Mouse (Mus musculus) E14TG2a.4 (cell line): Measurements from ENCODE around the gene Atp8a1.
A peak's percentile ranks its signal among the peaks of the same experiment; 100 is the strongest.

Experiments used
- H3K27me3 ChIP-seq: 2 replicates; pipeline ENCODE4 v1.6.1; 2014; ENCODE audit warnings: low read length, control low read depth; ENCODE audit not compliant: insufficient read depth
- H3K36me3 ChIP-seq: 2 replicates; pipeline ENCODE4 v1.6.1; 2014; ENCODE audit warnings: low read length, control low read depth; ENCODE audit not compliant: insufficient read depth
- H3K4me1 ChIP-seq: replicated peaks from 2 replicates; pipeline ENCODE4 v1.6.1; 2014; ENCODE audit warnings: low read depth, low read length, control low read depth
- H3K4me3 ChIP-seq: replicated peaks from 2 replicates; pipeline ENCODE4 v1.5.1; 2014; ENCODE audit warnings: mild to moderate bottlenecking, low read length
- H3K9me3 ChIP-seq: 2 replicates; pipeline ENCODE4 v1.6.1; 2014; ENCODE audit warnings: low read length, control low read depth
- CTCF ChIP-seq: conservative IDR thresholded peaks from 2 replicates; pipeline ENCODE4 v1.5.1; 2014; ENCODE audit warnings: low read length
- NANOG ChIP-seq: IDR thresholded peaks from 2 replicates; pipeline ENCODE4 v1.6.1; 2014; ENCODE audit warnings: borderline replicate concordance, low read length, mixed read lengths
- POU5F1 ChIP-seq: IDR thresholded peaks from 2 replicates; pipeline ENCODE4 v1.6.1; 2014; ENCODE audit warnings: low read length, borderline replicate concordance

The Atp8a1 gene

DNA sequence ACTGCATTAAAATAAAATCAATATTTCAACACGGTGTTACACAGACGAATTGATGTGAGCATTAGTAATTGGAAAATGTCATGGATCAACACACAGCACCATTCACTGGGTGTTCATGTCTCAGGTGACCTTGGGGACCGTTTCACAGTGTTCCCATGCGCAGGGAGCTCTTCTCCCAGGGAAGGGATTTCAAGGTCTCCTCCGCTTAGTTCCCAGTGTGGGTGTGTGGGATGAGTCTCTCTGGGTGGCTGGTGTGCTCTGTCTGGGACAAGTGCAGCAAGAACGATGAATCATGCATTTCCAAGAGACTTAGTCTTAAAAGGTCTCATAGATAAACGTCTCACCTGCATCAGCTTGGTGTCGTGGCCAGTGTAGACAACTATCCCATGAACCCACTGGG, 78.5 kb downstream of the Atp8a1 start:
- no peaks in the 10 kb centered on the region for H3K4me1 ChIP-seq
- no peaks in the 10 kb centered on the region for H3K27me3 ChIP-seq
- H3K4me3 ChIP-seq = no peak overlapping the region
- no peak for TF ChIP-seq POU5F1
- no peak for TF ChIP-seq CTCF
- no peak for TF ChIP-seq NANOG
- H3K9me3 ChIP-seq = no peaks in the 10 kb centered on the region
- H3K36me3 ChIP-seq = peaks cover 3% of the 10 kb centered on the region; the same call in 1 of the 2 replicates

DNA sequence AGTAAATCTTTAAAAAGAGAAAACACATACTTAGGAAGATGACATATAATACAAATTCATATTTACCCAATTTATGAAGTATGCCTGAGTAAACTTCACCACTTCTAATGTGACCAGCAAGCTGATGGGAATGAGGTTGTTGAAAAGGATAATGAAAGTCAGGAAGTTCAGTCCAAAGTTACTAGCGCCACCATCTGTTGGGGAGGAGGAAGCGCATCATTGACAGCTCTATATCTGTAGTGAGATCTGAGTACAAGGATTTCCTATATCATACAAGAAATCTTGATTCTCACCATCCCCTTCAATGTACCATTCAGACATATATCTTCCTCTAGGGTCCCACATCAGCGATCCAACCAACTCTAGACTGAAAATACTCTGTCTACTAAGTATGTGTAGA, 82.4 kb downstream of the Atp8a1 start:
- H3K36me3 ChIP-seq = peaks cover 21% of the 10 kb centered on the region
- no peak for TF ChIP-seq POU5F1
- peak; percentile 59 for TF ChIP-seq CTCF
- H3K27me3 ChIP-seq = no peaks in the 10 kb centered on the region
- no peak overlapping the region for H3K4me3 ChIP-seq
- no peaks in the 10 kb centered on the region for H3K9me3 ChIP-seq
- H3K4me1 ChIP-seq = no peaks in the 10 kb centered on the region

DNA sequence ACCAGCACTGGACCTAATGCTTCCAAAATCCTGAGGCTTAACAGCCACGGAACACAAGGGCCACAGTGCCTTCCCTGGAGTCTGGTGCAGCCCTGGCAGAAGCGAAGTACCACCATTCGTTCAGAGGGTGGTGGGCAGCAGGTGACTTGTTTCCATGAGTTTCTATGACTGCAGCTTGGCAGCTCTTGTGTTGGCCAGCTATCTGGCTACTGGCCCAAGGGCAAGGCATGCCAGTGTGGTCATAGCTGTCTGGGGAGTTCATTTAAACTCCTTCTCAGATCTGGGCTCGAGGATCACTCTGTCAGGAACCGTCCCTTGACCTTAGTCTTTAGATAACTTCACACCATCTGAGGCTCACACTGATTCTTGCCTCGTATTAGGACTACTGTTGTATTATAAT, 89.1 kb downstream of the Atp8a1 start:
- H3K9me3 ChIP-seq = no peaks in the 10 kb centered on the region
- TF ChIP-seq CTCF (no peak), POU5F1 (no peak), NANOG (no peak)
- H3K27me3 ChIP-seq = no peaks in the 10 kb centered on the region
- no peak overlapping the region for H3K4me3 ChIP-seq
- peaks cover 18% of the 10 kb centered on the region for H3K36me3 ChIP-seq
- peaks cover 15% of the 10 kb centered on the region for H3K4me1 ChIP-seq

DNA sequence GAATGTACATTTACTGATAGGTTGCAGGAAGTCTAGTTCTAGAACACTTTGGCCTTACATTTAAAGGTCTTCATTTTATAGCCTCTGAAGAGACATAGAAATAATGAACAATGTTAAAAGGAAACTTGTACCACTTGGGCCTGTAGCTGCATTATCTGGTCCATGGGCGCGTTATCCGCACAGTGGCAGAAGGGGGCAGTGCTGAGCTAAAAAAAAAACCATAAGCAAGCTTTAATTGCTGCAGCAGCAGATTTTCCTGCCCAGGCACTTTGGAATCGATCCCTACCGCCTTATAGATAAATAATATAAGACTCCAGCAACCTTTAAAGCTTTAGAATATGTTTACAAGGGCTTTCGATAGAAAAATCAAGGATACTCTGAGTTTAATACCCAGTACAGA, 91.1 kb downstream of the Atp8a1 start:
- Histone ChIP-seq H3K36me3 (peaks cover 8% of the 10 kb centered on the region; the same call in 1 of the 2 replicates), H3K9me3 (no peaks in the 10 kb centered on the region), H3K27me3 (no peaks in the 10 kb centered on the region), H3K4me1 (peaks cover 15% of the 10 kb centered on the region), H3K4me3 (no peak overlapping the region)
- TF ChIP-seq CTCF (peak; percentile 71), NANOG (no peak), POU5F1 (no peak)

DNA sequence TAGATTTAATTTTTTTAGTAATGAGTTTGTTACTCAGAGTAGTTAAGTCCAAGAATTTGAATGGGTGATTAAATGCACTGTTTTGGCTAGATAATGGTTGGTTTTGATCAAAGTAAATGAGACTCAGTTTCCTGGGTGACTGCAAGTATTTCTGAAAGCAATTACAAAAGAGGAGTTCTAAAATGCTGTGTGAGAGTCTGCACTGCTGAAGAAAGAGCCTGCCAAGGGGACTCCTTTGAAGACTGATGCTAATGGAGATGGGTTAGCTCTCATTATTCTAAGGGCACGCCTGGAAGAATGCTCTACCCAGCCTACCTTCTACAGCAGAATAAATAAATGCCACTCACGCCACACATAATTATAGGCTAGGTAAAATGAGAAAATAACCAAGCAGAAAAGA, 94.2 kb downstream of the Atp8a1 start:
- no peaks in the 10 kb centered on the region for H3K9me3 ChIP-seq
- no peak overlapping the region for H3K4me3 ChIP-seq
- peaks cover 6% of the 10 kb centered on the region for H3K4me1 ChIP-seq
- peaks cover 14% of the 10 kb centered on the region for H3K36me3 ChIP-seq
- TF ChIP-seq CTCF (no peak), POU5F1 (no peak), NANOG (no peak)
- no peaks in the 10 kb centered on the region for H3K27me3 ChIP-seq

DNA sequence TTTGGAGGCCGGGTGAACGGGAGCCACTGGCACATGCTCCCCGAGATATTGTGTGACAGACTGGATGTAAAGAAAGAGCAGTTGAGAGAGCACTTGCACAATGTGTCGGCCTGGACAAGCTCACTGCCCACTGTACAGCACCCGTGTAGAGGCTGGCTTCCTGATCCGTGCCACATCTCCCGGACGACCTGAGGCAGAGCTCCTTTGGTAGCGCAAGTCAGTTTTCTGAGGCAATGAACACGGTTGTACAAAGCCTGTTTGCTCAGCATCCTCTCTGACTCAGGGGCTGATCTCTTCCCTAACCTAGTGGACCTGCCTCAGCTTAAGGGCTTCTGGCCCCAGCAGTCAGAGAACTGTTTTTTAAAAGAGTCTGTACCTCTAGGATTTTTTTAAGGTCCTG, 94.6 kb downstream of the Atp8a1 start:
- H3K9me3 ChIP-seq = no peaks in the 10 kb centered on the region
- TF ChIP-seq CTCF = no peak
- no peak for TF ChIP-seq NANOG
- no peaks in the 10 kb centered on the region for H3K27me3 ChIP-seq
- H3K4me1 ChIP-seq = 0 out of 2 replicates have a peak, but pooled peaks cover 2% of the 10 kb centered on the region
- no peak overlapping the region for H3K4me3 ChIP-seq
- H3K36me3 ChIP-seq = peaks cover 14% of the 10 kb centered on the region

DNA sequence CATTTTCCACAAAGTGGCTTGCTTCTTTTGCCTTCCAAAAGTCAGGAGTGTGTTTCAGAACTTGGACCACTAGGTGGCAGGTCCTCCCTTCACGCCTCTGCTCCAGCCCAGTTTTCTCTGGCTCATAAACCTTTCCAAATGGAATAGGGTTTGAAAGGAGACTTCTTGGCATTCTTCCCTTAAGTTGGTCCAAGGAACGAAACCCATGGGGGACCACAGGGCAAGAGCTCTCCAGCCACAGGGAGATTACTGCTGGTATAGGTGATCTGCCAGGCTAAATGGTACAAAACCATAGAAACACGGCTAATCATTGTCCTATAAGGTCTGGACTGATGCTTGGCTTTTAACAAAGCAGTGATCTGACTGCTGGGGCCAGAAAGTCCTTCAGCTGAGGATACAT, 95.2 kb downstream of the Atp8a1 start:
- H3K9me3 ChIP-seq = no peaks in the 10 kb centered on the region
- H3K27me3 ChIP-seq = no peaks in the 10 kb centered on the region
- no peak overlapping the region for H3K4me3 ChIP-seq
- no peak for TF ChIP-seq NANOG
- peak; percentile 68 for TF ChIP-seq CTCF
- 0 out of 2 replicates have a peak, but pooled peaks cover 2% of the 10 kb centered on the region for H3K4me1 ChIP-seq
- H3K36me3 ChIP-seq = peaks cover 16% of the 10 kb centered on the region

DNA sequence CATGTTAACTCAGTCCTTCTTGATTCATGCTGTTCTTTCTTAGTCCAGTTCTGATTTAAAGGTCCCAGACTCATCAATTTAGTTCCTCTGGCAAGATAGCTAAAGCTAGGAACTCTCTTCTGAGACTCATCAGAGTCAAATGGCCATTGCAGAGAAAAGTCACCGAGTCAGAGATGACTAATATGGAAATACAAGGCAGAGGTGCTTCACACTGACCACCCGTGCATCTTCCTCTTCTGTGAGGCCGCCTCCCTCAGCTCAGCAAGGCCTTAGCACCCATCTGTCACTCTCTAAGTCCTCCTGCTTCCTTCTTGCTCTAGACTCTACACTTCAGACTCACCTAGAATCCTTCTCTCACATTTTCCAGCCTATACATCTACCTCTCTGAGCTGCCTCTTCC, 108.0 kb downstream of the Atp8a1 start:
- no peaks in the 10 kb centered on the region for H3K4me1 ChIP-seq
- TF ChIP-seq POU5F1 = no peak
- TF ChIP-seq NANOG = no peak
- TF ChIP-seq CTCF = no peak
- H3K4me3 ChIP-seq = no peak overlapping the region
- peaks cover 18% of the 10 kb centered on the region for H3K36me3 ChIP-seq
- H3K27me3 ChIP-seq = no peaks in the 10 kb centered on the region
- peaks cover 9% of the 10 kb centered on the region for H3K9me3 ChIP-seq

DNA sequence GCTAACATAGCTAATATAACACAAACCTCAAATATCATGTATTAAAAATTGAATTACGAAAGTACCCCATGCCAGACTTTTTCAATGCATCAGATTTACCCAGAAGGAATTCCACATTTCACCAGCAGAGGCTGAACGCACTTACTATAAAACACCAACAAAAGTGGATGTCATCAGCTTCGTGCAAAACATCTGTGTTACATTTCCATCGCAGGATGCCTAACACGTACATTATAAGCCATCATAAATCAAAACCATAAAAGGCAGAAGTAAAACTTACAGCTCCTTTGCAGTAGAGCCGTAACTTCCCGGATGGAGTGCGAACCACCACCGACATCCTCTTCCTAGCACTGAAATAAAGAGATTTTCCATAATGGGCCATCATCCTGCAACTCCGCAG, 109.1 kb downstream of the Atp8a1 start:
- H3K27me3 ChIP-seq = no peaks in the 10 kb centered on the region
- TF ChIP-seq POU5F1 (no peak), CTCF (no peak), NANOG (no peak)
- no peak overlapping the region for H3K4me3 ChIP-seq
- peaks cover 7% of the 10 kb centered on the region; the same call in 1 of the 2 replicates for H3K36me3 ChIP-seq
- no peaks in the 10 kb centered on the region for H3K4me1 ChIP-seq
- peaks cover 9% of the 10 kb centered on the region for H3K9me3 ChIP-seq

DNA sequence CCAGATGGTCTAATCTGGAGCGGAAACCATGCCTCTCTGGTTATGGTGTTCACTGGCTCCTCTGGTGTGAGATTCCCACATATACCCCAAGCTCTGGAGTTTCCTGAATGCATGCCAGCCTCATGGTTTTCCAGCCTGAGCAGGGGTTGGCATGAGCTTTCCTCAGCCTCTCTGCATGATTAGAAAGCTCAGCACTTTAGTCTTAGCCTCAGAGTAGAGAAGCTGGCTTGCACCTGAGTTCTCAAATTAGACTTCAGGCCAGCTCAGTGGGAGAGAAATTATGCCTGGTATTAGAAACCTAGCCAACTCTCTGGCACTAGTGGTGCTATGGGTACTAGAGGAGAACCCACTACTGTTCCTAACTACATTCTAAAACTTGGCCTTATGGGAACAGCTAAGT, 111.5 kb downstream of the Atp8a1 start:
- Histone ChIP-seq H3K27me3 (no peaks in the 10 kb centered on the region), H3K9me3 (peaks cover 9% of the 10 kb centered on the region), H3K4me3 (no peak overlapping the region), H3K4me1 (no peaks in the 10 kb centered on the region), H3K36me3 (peaks cover 4% of the 10 kb centered on the region; the same call in 1 of the 2 replicates)
- no peak for TF ChIP-seq CTCF
- no peak for TF ChIP-seq NANOG
- no peak for TF ChIP-seq POU5F1
